Mouse (Mus musculus): ENCODE measurements around the gene Eif4enif1. TPM values are rescaled to one million over a fixed set of nuclear protein-coding genes. Genes with fewer than 3 reads are reported as not detected.
"Not testable (repeated sequence)": the region's sequence is repeated elsewhere in the genome, so short reads cannot be mapped to it uniquely, and the experiment has no call there.

The Eif4enif1 gene
- polyA plus RNA-seq, 1 experiment from 2014 or later = 18.5 TPM

DNA sequence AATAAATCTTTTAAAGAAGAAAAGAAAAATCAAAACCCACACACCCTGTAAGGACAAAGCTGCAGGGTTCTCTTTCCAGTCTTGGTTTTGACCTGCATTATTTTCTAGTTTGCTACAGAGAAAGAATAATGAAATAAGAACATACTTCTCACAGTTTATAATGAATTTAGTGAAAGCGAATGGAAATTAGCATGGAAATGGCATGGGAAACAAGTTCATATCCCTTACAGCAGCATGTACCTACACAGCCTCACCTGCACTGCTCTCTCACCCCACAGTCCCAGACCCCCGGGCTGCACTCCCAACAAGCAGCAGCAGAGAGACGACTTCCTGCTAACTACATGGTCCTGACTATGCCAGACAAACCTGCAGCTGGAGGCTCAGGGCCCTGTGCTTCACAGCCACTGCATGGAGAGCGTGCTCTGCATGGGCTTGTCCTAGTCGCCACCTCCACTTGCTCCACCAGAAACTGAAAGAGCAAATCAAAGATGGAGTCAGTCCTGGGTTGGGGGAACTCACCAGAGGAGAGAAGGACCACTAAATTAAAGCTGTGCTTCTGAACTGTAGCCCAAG, 36.9 kb upstream of the Eif4enif1 start:
- not testable (repeated sequence) for H3K36me3 ChIP-seq (ENCODE audit: control insufficient read depth, insufficient read depth); H3K27ac ChIP-seq (ENCODE audit: low read length); H3K4me2 ChIP-seq (ENCODE audit: low read depth, low read length); H3K9me3 ChIP-seq (replicated peaks; ENCODE audit: control insufficient read depth, low read length); H3K27me3 ChIP-seq (ENCODE audit: control insufficient read depth, insufficient read depth, low read depth, low read length); H3K9ac ChIP-seq (ENCODE audit: low read depth, low read length); H3K4me3 ChIP-seq (ENCODE audit: low read depth, low read length); H3K4me1 ChIP-seq (ENCODE audit: control insufficient read depth, low read depth, low read length)
- 77% methylated on average over 3 of the region's 5 CpGs for WGBS (ENCODE audit: insufficient replicate concordance)
- peak; percentile 20 for ATAC-seq (ENCODE audit: low read depth)

DNA sequence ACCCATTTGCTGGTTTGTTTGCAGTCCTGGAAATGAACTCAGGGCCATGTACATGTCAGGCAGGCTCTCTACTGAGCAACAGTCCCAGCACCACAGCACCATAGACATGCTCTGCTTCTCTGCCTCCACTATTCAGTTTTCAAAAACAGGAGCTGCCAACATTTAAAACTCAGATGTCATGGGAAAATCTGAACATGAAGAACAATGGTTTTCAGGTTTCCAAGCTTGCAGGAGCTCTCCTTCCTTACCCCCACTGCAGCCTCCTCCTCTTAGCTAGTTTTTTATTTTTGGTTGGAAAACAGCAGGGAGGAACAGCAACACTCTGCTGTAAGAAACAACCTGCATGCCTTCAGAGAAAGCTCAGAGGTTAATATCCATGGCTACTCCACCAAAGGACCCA, 35.9 kb upstream of the Eif4enif1 start:
- H3K4me1 ChIP-seq (ENCODE audit: control insufficient read depth, low read depth, low read length); ATAC-seq (ENCODE audit: low read depth); H3K9ac ChIP-seq (ENCODE audit: low read depth, low read length); H3K4me3 ChIP-seq (ENCODE audit: low read depth, low read length); H3K27ac ChIP-seq (ENCODE audit: low read length); H3K27me3 ChIP-seq (ENCODE audit: control insufficient read depth, insufficient read depth, low read depth, low read length); H3K36me3 ChIP-seq (ENCODE audit: control insufficient read depth, insufficient read depth); H3K4me2 ChIP-seq (ENCODE audit: low read depth, low read length); H3K9me3 ChIP-seq (replicated peaks; ENCODE audit: control insufficient read depth, low read length): not testable (repeated sequence)

DNA sequence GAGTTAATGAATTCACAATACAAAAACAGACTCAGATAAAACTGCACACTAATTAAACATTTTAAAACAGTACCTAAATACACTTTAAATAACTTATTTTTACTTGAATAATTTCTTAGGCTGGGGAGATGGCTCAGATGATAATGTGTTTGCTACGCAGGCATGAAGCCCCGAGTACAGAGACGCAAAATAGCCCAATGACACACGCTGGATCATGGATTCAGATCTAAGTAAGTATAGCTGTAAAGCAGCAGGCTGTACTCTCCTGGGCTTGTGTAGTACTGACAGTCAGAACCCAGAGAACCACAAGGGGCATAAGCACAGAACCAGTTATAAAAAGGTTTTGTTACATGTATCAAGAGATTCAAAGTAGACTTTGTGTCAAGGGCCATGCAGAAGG, 35.1 kb upstream of the Eif4enif1 start:
- H3K4me3 ChIP-seq (ENCODE audit: low read depth, low read length); H3K27ac ChIP-seq (ENCODE audit: low read length); H3K36me3 ChIP-seq (ENCODE audit: control insufficient read depth, insufficient read depth); H3K9ac ChIP-seq (ENCODE audit: low read depth, low read length); H3K4me2 ChIP-seq (ENCODE audit: low read depth, low read length); H3K9me3 ChIP-seq (replicated peaks; ENCODE audit: control insufficient read depth, low read length); H3K27me3 ChIP-seq (ENCODE audit: control insufficient read depth, insufficient read depth, low read depth, low read length); H3K4me1 ChIP-seq (ENCODE audit: control insufficient read depth, low read depth, low read length): not testable (repeated sequence)
- 80% methylated on average over 4 of the region's 4 CpGs for WGBS (ENCODE audit: insufficient replicate concordance)
- 0 out of 2 replicates have a peak, but pooled peaks have one; percentile 1 for ATAC-seq (ENCODE audit: low read depth)

DNA sequence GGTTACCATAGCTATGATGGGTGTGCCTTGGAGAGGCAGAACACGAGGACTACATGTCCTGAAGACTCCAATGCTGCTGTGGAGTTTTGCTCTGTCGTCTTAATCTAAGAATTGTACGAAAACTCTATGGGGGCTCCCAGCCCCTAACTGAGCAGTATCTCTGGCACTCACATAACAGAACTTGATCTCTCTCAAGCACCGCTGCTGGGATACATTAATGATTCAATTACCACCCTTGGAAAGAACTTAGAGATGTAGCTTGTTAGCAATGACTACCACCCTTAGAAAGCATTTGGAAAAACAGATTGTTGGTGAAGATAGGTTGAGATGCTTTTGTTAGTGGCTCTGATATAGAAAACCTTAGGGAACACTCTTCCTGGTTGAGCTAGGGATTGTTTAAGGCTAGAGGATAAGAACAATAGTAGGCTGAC, 34.6 kb upstream of the Eif4enif1 start:
- H3K4me2 ChIP-seq (ENCODE audit: low read depth, low read length); H3K9me3 ChIP-seq (replicated peaks; ENCODE audit: control insufficient read depth, low read length); H3K27ac ChIP-seq (ENCODE audit: low read length); H3K27me3 ChIP-seq (ENCODE audit: control insufficient read depth, insufficient read depth, low read depth, low read length); H3K4me1 ChIP-seq (ENCODE audit: control insufficient read depth, low read depth, low read length); H3K36me3 ChIP-seq (ENCODE audit: control insufficient read depth, insufficient read depth); ATAC-seq (ENCODE audit: low read depth); H3K4me3 ChIP-seq (ENCODE audit: low read depth, low read length); H3K9ac ChIP-seq (ENCODE audit: low read depth, low read length): not testable (repeated sequence)
- 61% methylated on average over 4 of the region's 4 CpGs for WGBS (ENCODE audit: insufficient replicate concordance)

DNA sequence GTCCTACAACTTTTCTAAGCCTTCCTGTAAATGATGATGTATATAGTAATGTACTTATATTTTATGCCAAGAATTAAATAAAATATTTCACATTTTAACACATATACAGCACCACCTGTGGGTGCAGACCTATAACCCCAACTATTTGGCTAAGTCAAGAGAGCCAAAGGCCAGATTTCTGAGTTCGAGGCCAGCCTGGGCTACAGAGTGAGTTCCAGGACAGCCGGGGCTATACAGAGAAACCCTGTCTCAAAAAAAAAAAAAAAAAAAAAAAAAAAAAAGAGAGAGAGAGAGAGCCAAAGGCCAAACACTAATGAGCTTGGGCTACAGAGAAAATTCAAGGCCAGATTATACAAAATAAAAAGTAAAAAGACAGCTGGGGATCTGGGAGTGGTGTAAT, 33.1 kb upstream of the Eif4enif1 start:
- 0 out of 2 replicates have a peak, but pooled peaks have one; percentile 1 for ATAC-seq (ENCODE audit: low read depth)
- H3K9me3 ChIP-seq (replicated peaks; ENCODE audit: control insufficient read depth, low read length); H3K36me3 ChIP-seq (ENCODE audit: control insufficient read depth, insufficient read depth); H3K4me2 ChIP-seq (ENCODE audit: low read depth, low read length); H3K4me3 ChIP-seq (ENCODE audit: low read depth, low read length); H3K4me1 ChIP-seq (ENCODE audit: control insufficient read depth, low read depth, low read length); H3K9ac ChIP-seq (ENCODE audit: low read depth, low read length); H3K27ac ChIP-seq (ENCODE audit: low read length); H3K27me3 ChIP-seq (ENCODE audit: control insufficient read depth, insufficient read depth, low read depth, low read length): not testable (repeated sequence)
- WGBS (ENCODE audit: insufficient replicate concordance) = 38% methylated on average over 2 of the region's 2 CpGs

DNA sequence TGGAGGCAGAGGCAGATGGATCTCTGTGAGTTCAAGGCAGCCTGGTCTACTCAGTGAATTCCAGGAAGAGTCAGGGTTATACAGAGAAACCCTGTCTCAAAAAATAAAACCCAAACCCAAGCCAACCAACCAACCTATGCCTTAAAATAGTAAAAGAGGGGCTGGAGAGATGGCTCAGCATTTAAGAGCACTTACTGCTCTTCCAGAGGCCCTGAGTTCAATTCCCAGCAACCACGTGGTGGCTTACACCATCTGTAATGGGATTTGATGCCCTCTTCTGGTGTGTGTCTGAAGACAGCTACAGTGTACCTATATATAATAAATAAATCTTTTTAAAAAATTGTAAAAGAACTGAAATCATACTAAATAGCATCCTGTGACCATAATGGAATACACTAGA, 30.3 kb upstream of the Eif4enif1 start:
- H3K4me3 ChIP-seq (ENCODE audit: low read depth, low read length); H3K27ac ChIP-seq (ENCODE audit: low read length); H3K9me3 ChIP-seq (replicated peaks; ENCODE audit: control insufficient read depth, low read length); H3K36me3 ChIP-seq (ENCODE audit: control insufficient read depth, insufficient read depth); H3K27me3 ChIP-seq (ENCODE audit: control insufficient read depth, insufficient read depth, low read depth, low read length); H3K9ac ChIP-seq (ENCODE audit: low read depth, low read length); H3K4me1 ChIP-seq (ENCODE audit: control insufficient read depth, low read depth, low read length); H3K4me2 ChIP-seq (ENCODE audit: low read depth, low read length); ATAC-seq (ENCODE audit: low read depth): not testable (repeated sequence)
- WGBS (ENCODE audit: insufficient replicate concordance) = 47% methylated on average over 1 of the region's 1 CpGs

DNA sequence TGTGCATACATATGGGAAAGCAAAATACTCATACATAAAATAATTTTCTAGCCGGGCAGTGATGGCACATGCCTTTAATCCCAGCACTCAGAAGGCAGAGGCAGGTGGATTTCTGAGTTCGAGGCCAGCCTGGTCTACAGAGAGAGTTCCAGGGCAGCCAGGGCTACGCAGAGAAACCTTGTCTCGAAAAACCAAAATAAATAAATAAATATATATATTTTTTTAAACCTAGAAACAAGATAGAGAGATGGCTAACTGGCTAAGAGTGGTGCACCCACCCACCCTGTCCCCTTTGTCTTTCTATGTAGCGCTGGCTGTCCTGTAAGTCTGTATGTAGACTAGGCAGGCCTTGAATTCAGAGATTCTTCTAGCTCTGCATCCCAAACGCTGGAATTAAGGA, 29.7 kb upstream of the Eif4enif1 start:
- not testable (repeated sequence) for H3K9ac ChIP-seq (ENCODE audit: low read depth, low read length); H3K36me3 ChIP-seq (ENCODE audit: control insufficient read depth, insufficient read depth); H3K4me2 ChIP-seq (ENCODE audit: low read depth, low read length); H3K27me3 ChIP-seq (ENCODE audit: control insufficient read depth, insufficient read depth, low read depth, low read length); H3K9me3 ChIP-seq (replicated peaks; ENCODE audit: control insufficient read depth, low read length); H3K4me3 ChIP-seq (ENCODE audit: low read depth, low read length); H3K27ac ChIP-seq (ENCODE audit: low read length); H3K4me1 ChIP-seq (ENCODE audit: control insufficient read depth, low read depth, low read length); ATAC-seq (ENCODE audit: low read depth)
- WGBS (ENCODE audit: insufficient replicate concordance) = 32% methylated on average over 3 of the region's 6 CpGs

DNA sequence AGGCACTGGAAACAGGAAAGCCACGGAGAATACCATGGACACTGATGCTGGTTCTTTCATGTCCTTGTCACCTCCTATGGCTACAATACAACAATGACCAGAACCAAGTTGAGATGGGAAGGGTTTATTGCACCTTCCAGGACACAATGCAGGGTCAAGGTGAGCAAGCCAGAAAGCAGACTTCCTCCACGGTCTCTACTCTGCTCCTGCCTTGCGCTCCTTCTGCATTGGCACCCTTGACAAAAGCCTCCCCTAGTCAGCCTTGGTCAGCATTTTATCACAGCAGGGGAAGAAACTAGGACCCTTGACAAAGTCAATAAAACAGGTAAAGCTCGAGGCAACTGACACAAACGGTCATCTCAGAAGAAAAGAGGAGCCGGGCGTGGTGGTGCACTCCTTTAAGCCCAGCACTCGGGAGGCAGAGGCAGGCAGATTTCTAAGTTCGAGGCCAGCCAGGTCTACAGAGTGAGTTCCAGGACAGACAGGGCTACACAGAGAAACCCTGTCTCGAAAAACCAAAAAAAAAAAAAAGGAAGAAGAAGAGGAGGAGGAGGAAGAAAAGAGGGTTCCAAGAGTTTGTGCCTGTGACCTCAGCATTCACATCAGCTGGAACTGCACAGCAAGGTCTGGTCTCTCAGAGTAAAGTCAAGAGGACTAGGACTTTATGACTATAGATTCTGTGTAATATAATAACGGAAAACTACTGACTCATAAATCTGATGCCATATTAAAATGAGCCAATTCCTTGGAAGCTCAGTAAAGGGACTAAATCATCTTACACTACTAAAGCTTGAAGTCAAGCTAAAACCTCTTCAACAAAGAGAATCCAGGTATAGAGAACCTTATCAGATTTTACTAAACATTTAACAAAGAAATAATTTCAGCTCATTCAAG, 28.5 kb upstream of the Eif4enif1 start:
- H3K9ac ChIP-seq (ENCODE audit: low read depth, low read length); H3K9me3 ChIP-seq (replicated peaks; ENCODE audit: control insufficient read depth, low read length); H3K4me1 ChIP-seq (ENCODE audit: control insufficient read depth, low read depth, low read length); H3K36me3 ChIP-seq (ENCODE audit: control insufficient read depth, insufficient read depth); H3K4me2 ChIP-seq (ENCODE audit: low read depth, low read length); H3K27ac ChIP-seq (ENCODE audit: low read length); H3K27me3 ChIP-seq (ENCODE audit: control insufficient read depth, insufficient read depth, low read depth, low read length); H3K4me3 ChIP-seq (ENCODE audit: low read depth, low read length): not testable (repeated sequence)
- 66% methylated on average over 11 of the region's 11 CpGs for WGBS (ENCODE audit: insufficient replicate concordance)
- peak; percentile 35 for ATAC-seq (ENCODE audit: low read depth)

DNA sequence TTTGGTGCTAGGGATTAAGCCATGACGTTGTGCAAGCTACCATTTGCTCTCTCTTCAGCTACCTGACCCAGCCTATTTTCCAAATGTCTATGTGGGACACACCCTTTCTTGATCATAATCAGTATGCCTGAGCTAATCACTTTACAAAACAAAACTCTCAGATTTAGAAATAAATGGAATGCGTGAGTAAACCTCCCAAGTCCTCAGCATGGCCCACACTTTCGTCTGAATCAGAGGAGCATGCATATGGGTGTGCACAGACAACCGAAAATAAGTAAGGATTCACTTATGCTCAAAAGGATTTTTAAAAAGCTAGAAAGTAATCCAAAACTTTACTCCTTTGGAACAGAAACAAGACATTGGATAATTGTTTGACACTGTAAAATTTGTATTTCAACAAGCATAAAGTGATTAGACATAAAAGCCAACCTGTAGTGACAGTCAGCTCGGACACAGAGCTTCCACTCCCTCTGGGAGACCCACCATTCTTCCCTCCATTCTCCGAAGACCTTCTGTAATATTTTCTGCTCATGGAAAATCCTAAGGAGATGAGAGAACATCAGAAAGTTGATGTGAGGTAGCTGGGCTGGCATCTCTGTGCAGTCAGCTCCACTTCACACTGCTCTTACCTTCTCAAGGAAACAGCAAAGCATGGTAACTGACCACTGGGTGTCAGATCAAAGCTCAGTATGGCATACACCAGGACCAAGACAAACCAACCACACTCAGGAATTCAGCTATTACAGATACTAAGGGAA, 23.0 kb upstream of the Eif4enif1 start:
- 66% methylated on average over 6 of the region's 6 CpGs for WGBS (ENCODE audit: insufficient replicate concordance)
- H3K4me1 ChIP-seq (ENCODE audit: control insufficient read depth, low read depth, low read length) = not testable (repeated sequence)

More for the DNA sequence above, 23.0 kb upstream of the Eif4enif1 start:
- not testable (repeated sequence) for H3K27me3 ChIP-seq (ENCODE audit: control insufficient read depth, insufficient read depth, low read depth, low read length); H3K9ac ChIP-seq (ENCODE audit: low read depth, low read length); H3K9me3 ChIP-seq (replicated peaks; ENCODE audit: control insufficient read depth, low read length); H3K4me2 ChIP-seq (ENCODE audit: low read depth, low read length); H3K36me3 ChIP-seq (ENCODE audit: control insufficient read depth, insufficient read depth); H3K4me3 ChIP-seq (ENCODE audit: low read depth, low read length); H3K27ac ChIP-seq (ENCODE audit: low read length); ATAC-seq (ENCODE audit: low read depth)

Measured in liver, embryonic 16.5 days (tissue).